Mouse (Mus musculus) layer of hippocampus, adult 9-10 months (tissue): ENCODE data around the gene Rtl8c.
"Not testable (repeated sequence)": the region's sequence is repeated elsewhere in the genome, so short reads cannot be mapped to it uniquely, and the experiment has no call there.

Experiments
- DNase-seq: peaks from one replicate; pipeline ENCODE4 v3.0.0; 2022; ENCODE audit warnings: low spot score

Gene Rtl8c

DNA sequence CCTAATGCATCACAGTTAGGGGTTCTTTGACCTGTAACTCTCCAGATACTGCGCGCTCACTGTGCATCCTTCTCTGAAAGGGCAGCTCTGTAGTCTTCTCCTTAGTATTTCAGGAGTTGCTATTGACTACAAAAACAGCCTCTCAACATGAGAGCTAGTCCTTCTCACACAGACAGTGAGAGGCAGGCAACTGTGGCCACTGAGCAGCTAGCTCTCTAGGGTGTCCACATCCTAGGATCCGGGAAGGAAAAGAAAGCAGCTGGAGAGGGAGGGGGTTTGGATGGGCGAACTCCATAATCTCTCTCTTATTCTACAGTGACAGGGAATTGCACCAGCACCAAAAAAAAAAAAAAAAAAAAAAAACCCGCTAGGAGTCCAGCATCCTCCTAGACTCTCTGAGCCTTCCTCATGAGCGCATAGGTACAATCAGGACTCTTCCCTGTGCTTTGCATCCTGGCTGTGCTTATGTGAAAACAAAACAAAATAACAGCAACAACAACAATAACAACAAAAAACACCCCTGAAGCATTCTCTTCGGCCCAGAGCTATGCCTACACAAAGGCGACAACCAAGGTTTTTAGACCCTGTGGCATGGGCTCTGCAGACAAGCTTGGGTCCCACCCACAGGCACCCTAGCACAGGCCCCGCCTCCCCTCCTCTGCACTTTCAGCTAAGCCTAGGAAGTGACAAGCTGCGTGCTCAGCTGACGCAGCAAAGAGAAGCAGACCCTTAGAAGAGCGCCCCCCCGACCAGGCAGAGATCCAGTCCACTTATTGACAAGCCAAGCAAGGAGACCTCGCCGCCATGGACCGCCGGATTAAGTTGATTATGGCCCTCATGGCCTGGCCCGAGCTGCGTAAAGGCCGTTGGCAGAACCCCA, at the start of gene Rtl8c:
Gene Rtl8c (plus strand): TSS at position 791 of the 880 bp plus-strand sequence.
- peak; percentile 36 for DNase-seq

- DNase-seq = no peak
These were observed 28.5 kb upstream of the Rtl8c start for GRCm38 (mm10) chrX:53579311-53579710.

DNA sequence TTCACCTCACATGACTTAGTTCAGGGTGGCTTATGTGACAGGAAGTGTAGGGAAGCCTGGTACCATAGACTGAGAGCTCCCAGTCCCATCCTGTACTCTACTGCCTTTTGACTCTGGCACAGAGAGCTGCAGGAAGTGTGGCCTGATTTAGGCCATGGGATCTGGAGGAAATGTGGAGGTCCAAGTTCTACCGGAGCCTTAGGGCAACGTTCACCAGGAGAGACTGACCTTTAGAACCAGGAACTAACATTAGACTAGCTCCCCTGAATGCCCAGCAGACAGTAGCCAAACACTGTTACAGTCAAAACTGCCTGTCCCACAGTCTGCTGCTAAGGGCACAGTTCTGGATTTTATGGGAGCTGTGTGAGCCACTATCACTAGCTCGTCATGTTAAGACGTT, 26.4 kb upstream of the Rtl8c start:
- not testable (repeated sequence) for DNase-seq

DNA sequence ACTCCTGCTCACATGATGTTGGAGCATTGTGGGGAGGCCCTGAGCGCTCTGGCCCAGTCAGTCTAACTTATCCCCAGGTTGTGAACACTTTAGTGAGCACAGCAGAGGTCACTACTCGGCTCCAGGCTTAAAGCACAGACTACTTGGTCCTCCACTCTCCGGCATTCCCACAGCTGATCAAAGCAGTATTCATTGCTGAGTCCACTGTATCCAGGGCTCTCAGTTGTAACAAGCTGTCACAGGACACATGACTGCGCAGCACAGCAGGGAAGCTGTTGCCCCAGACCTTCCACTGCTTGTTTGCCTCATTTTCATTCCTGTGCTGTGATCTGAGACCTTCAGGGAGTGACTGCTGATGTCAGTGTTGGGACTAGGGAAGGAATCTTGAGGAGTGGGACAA, 24.4 kb upstream of the Rtl8c start:
- not testable (repeated sequence) for DNase-seq

- peak; percentile 38 for DNase-seq
These were observed 7.8 kb upstream of the Rtl8c start for GRCm38 (mm10) chrX:53599993-53600392.

DNA sequence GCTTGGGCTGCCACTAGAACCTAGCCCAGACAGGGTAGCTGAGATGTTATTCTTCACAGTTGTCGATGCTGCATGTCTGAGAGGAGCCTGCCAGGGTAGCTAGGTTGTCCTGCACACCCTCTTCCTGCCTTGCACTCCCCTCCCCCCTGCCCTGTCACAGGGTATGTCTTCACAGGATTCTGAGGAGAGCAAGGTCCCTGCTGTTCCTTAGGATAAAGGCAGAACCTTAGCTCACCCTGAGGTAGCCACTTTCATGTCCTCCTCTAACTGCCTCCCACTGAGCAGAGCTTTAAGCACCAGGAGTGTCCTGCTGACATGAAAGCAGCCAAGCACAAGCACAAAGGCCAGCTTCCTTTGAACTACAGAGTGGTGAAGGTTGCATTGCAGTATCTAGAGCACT, 1.7 kb upstream of the Rtl8c start:
- not testable (repeated sequence) for DNase-seq

- DNase-seq = peak; percentile 10
These were observed 436 bp downstream of the Rtl8c start for GRCm38 (mm10) chrX:53608122-53608813.

DNA sequence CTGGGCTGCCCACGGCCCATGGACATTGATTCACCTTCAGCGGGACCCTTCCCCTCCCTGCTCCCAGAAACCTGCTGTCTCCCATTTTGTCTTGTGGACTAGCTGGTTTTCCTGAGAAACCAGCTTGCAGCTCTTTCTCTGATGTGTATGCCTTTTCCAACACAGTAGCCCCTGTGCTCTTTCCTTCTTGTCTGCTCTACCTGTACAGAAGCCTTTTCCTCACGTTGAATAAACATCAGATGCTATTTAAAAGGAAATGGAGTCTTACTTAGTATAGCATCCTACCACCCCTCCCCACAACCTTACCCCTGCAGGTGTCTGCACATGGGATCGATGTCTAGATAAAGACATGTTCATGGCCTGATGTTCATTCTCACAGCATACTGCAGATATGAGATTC, 1.0 kb downstream of the Rtl8c start, which contains the start of gene Gm14597:
Gene Gm14597 (minus strand): TSS at position 101 of the 400 bp plus-strand sequence.
- not testable (repeated sequence) for DNase-seq

DNA sequence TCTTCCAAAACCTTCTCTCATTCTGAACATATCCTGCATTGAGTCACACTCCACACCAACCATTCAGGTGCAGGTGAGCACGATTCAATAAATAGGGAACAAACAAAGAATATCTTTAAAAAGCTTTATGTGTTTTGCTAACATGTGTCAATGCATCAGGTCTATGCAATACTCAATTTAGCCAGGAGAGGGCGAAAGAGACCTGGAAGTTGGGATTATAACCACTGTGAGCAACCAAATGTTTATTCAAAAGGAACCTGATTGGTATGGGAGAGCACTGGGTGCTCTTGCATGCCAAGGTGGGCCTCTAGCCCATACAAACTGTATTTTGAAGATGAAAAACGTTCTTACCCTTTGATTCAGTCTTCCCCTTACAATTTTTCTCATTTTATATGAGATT, 2.7 kb downstream of the Rtl8c start:
- DNase-seq = peak; percentile 82

DNA sequence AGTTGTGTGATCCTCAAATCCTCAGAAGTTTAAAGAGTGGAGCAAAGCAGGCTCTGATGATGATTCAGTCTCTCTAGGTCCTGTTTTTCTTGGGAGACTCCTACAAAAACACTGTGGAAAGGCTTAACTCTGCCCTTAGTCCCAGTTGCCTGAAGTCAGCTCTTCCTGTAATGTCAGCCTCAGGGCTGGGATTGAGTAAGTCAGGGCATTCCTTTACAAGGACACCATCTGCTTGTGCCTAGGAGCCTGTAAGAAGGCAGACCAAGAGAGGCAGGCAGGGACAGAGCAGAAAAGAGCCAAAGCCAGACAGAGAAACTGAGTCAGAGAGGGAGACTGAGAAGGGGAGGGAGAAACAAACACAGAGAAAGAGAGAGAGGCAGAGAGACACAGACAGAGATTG, 3.6 kb downstream of the Rtl8c start:
- DNase-seq = not testable (repeated sequence)

- DNase-seq = not testable (repeated sequence)
These were observed 30.3 kb downstream of the Rtl8c start for GRCm38 (mm10) chrX:53638107-53638506.

- not testable (repeated sequence) for DNase-seq
These were observed 34.8 kb downstream of the Rtl8c start for GRCm38 (mm10) chrX:53642604-53642979.

GRCm38 (mm10) chrX:53642980-53643961, 35.4 kb downstream of the Rtl8c start, which contains the start of gene Rtl8a:
TSS of gene Rtl8a (minus strand) at chrX:53643682.
- DNase-seq = peak; percentile 30

GRCm38 (mm10) chrX:53645885-53646284, 38.1 kb downstream of the Rtl8c start:
- no peak for DNase-seq

DNA sequence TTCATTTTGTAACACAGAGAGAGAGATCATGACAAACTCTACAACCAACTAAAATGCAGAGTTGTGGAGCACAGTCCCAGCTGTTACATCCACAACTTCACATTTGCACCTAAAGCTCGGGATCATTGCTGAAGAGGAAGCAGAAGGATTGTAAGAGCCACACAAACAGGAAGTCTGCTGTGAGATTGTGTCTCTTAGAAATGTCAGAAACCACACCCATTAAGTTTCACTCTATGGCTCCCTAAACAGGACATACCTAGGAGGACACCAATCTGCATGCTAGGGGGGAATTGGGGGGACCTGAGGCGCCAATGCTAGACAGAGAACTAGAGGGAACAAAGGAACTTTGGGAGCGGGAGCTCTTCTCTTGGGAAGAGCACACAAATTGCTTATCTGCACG, 45.1 kb downstream of the Rtl8c start:
- not testable (repeated sequence) for DNase-seq
